Mouse (Mus musculus) embryonic facial prominence, embryonic 13.5 days (tissue): ENCODE data around the gene Arl1. TPM values are rescaled to one million over a fixed set of nuclear protein-coding genes. Genes with fewer than 3 reads are reported as not detected.

ENCODE experiments used
- ATAC-seq: fragments of 200-750 bp; cut with Nextera tagmentation; 2 replicates; pipeline ENCODE4 v1.8.0; 2017; ENCODE audit warnings: low read depth; ENCODE audit not compliant: insufficient number of reproducible peaks, insufficient read depth, low FRiP score, low TSS enrichment
- H3K27ac ChIP-seq: fragments of 300-500 bp; sonication (generic); 2 replicates; pipeline ENCODE4 v1.5.1; 2015; ENCODE audit warnings: moderate library complexity, mild to moderate bottlenecking, inconsistent platforms
- H3K27me3 ChIP-seq: fragments of 300-500 bp; sonication (generic); 2 replicates; pipeline ENCODE4 v1.6.1; 2015; ENCODE audit warnings: mild to moderate bottlenecking, inconsistent platforms
- H3K36me3 ChIP-seq: fragments of 300-500 bp; sonication (generic); 2 replicates; pipeline ENCODE4 v1.6.1; 2015; ENCODE audit warnings: mild to moderate bottlenecking, inconsistent platforms
- H3K4me1 ChIP-seq: fragments of 300-500 bp; sonication (generic); 2 replicates; pipeline ENCODE4 v1.6.1; 2015; ENCODE audit warnings: inconsistent platforms
- H3K4me2 ChIP-seq: fragments of 300-500 bp; sonication (generic); 2 replicates; pipeline ENCODE4 v1.6.1; 2015; ENCODE audit warnings: moderate library complexity, mild to moderate bottlenecking, inconsistent platforms
- H3K4me3 ChIP-seq: fragments of 300-500 bp; sonication (generic); 2 replicates; pipeline ENCODE4 v1.5.1; 2015; ENCODE audit warnings: mild to moderate bottlenecking, inconsistent platforms
- H3K9ac ChIP-seq: fragments of 300-500 bp; sonication (generic); 2 replicates; pipeline ENCODE4 v1.6.1; 2015; ENCODE audit warnings: mild to moderate bottlenecking, inconsistent platforms
- H3K9me3 ChIP-seq: fragments of 300-500 bp; sonication (generic); 2 replicates; pipeline ENCODE4 v1.6.1; 2016; ENCODE audit warnings: inconsistent platforms
- WGBS: fragments of 180-500 bp; shearing (Covaris S2); methylation state at CpG from one replicate; pipeline ENCODE4 v1.1.7; 2015; ENCODE audit warnings: mixed read lengths; 5-methylcytosine and 5-hydroxymethylcytosine counted together
- polyA plus RNA-seq: library from polyadenylated mRNA; unstranded; fragments of >200 nt; fragmentation: Nextera tagmentation; extraction: Ambion mirVana; gene quantifications from 2 replicates; pipeline ENCODE4 v1.2.1, GENCODE M21; 2015

The Arl1 gene
- polyA plus RNA-seq, result 206 and 214 TPM in 2 replicates

DNA sequence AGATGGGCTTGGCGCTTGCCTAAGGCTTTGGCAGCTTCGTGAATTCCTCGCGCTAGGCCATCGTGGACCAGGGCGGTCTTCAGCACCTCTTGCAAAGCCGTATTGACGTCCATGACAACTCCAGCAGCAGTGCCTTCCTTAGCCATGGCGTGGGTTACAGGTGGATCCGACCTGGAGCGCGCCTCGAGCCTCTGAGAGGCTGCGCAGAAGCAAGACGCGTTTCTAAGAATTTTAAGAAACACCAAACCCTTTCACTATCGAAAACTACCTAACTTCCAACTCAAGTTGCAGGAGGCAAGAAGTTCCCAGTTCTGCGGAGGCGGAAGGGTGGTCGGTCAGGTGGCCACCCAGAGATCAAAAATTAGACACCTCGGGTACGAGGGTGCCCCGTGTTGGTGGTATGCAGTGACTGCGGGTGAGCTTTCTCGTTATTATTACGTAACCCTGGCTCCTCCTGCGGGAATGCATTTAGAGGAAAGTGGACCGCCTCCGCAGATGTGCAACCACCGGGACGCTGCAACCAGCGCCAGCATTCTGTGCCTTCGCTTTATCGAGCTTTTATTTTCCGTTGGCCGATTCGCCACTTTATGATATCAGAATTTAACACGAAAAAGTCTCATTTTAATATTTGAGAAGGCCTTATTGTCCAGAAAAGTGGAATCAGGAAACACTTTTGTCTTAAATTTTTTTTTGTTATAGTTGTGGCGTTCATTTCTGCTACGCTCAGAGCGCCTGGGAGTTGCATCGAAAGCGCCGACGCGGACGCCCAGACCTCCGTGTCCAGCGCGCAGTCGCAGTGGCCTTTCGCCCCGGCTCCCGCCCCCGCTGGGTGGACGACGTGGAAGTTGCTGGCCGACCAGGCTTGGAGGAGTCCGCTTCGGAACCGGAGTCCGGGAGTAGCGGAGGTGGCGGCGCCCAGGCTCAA lies at the start of gene Arl1:
TSS of gene Arl1 (plus strand) at position 288 of the 925 bp plus-strand sequence.
- Histone ChIP-seq H3K9ac (peak within 1 kb of the TSS; percentile 95), H3K9me3 (no peaks in the 10 kb centered on the region), H3K4me2 (peak within 1 kb of the TSS; percentile 85), H3K27me3 (no peaks in the 10 kb centered on the region), H3K36me3 (0 out of 2 replicates have a peak, but pooled peaks cover 1% of the 10 kb centered on the region), H3K27ac (peak within 1 kb of the TSS; percentile 84), H3K4me1 (peaks cover 14% of the 10 kb centered on the region), H3K4me3 (peak within 1 kb of the TSS; percentile 97)
- under 1% methylated on average over 65 of the region's 65 CpGs for WGBS
- peak; percentile 93 for ATAC-seq

DNA sequence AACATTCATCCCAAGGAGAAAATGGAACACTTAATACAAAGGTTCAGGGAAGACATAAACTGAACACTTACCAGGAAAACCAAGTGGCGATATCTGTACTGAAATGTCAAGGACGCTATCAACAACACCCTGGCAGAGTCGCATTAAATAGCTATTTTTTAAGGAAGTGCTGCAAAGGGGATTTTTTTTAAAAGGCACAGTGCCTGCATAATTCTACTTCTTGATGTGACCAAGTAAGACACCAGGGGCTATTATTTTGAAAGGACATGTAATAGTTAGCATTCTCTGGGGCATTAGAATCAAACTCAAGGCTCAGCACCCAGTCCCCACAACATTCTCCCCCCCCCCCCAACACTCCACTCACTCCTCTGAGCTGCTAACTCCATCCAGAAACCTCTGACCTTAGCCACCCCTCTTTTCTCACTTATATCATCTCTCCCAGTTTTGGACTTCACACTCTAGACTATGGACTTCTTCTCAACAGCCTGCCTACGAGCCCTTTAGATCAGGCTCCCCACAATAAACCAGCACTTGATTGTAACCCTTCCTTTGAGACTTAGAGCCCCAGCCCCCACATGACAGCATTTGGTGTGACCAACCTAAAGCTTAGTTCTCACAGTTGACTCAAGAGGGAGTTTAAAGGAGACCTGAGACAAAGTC lies 47.6 kb upstream of the Arl1 start:
- H3K4me1 ChIP-seq, result no peaks in the 10 kb centered on the region
- 82% methylated on average over 4 of the region's 4 CpGs for WGBS
- no peaks in the 10 kb centered on the region for H3K27me3 ChIP-seq
- no peak overlapping the region for H3K9ac ChIP-seq
- no peak overlapping the region for H3K27ac ChIP-seq
- no peak for ATAC-seq
- H3K9me3 ChIP-seq, result no peaks in the 10 kb centered on the region
- H3K36me3 ChIP-seq, result no peaks in the 10 kb centered on the region
- no peak overlapping the region for H3K4me3 ChIP-seq
- H3K4me2 ChIP-seq, result no peak overlapping the region

GRCm38 (mm10) chr10:88684925-88685324 lies 45.7 kb upstream of the Arl1 start, which contains the start of gene Spic:
Gene Spic, minus strand, starts transcription at chr10:88685015.
- no peak within 1 kb of the TSS for H3K4me3 ChIP-seq
- H3K36me3 ChIP-seq, result no peaks in the 10 kb centered on the region
- H3K9ac ChIP-seq, result no peak within 1 kb of the TSS
- H3K27me3 ChIP-seq, result no peaks in the 10 kb centered on the region
- no peaks in the 10 kb centered on the region for H3K9me3 ChIP-seq
- 76% methylated on average over 5 of the region's 5 CpGs for WGBS
- no peak within 1 kb of the TSS for H3K27ac ChIP-seq
- ATAC-seq, result no peak
- H3K4me1 ChIP-seq, result no peaks in the 10 kb centered on the region
- H3K4me2 ChIP-seq, result no peak within 1 kb of the TSS

DNA sequence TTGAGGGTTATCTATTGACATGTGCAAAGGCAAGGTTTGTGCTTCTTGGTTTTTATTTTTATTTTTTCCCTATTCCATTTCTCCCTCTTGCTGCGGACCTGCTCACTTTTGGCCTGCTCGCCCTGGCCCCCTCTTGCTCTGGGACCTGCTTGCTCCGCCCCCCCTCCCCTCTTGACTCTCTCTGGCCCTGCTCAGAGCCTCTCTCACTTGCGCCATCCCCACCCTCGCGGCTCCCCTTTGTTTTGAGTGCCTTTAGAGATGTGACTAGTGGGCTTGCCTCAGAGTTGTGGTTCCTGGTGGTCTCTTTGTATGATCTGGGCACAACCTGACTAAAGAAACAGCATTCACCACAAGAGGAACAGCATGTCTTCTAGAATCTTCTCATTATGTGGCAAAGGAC lies 29.7 kb upstream of the Arl1 start:
- H3K27me3 ChIP-seq, result no peaks in the 10 kb centered on the region
- H3K4me3 ChIP-seq, result no peak overlapping the region
- H3K4me2 ChIP-seq, result no peak overlapping the region
- H3K36me3 ChIP-seq, result no peaks in the 10 kb centered on the region
- ATAC-seq, result no peak
- H3K4me1 ChIP-seq, result no peaks in the 10 kb centered on the region
- H3K9ac ChIP-seq, result no peak overlapping the region
- no peaks in the 10 kb centered on the region for H3K9me3 ChIP-seq
- whole genome bisulfite sequencing, result 76% methylated on average over 6 of the region's 6 CpGs
- H3K27ac ChIP-seq, result no peak overlapping the region

DNA sequence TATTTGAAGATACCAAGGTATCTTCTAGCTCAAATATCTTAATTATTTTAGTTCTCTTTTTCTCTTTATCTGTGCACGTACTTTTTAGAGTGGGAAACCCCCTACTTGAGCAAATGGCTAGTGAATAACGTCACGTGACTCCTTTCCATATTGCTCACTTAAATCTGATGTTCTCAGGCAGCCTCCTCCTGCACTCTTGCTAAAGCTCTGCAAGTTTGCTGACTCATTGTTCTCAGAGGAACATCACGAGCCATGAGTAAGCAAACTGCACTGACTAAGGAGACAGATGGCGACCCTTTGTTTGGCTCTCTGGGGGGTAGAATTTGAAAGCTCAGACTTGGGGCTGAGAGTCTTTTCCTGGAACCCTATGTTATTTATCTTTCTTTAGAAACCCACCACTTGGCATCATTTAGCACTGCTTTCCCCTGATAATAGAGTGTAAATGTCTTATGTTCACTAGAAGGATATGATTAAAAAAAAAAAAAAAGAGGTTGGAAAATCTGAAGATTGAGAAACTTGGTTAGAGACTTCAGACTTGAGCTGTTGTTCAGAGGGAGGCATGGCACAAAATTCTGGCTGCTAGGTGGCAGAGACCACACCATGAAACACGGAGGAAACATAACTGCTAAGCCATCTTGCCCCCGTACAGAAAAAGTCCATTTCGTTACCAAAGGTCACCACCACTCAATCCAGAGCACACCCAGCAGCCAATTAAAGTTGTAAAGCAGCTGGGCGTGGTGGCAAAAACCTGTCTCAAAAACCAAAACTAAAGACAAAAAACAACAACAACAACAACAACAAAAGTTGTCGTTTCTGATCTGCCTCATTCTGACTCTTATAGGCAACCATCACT lies 21.8 kb upstream of the Arl1 start:
- Histone ChIP-seq H3K9me3 (no peaks in the 10 kb centered on the region), H3K4me1 (no peaks in the 10 kb centered on the region), H3K4me3 (no peak overlapping the region), H3K4me2 (no peak overlapping the region), H3K27ac (no peak overlapping the region), H3K9ac (no peak overlapping the region), H3K27me3 (no peaks in the 10 kb centered on the region), H3K36me3 (no peaks in the 10 kb centered on the region)
- ATAC-seq, result no peak
- 65% methylated on average over 10 of the region's 10 CpGs for WGBS

- 79% methylated on average over 6 of the region's 6 CpGs for WGBS
- Histone ChIP-seq H3K9ac (no peak overlapping the region), H3K4me2 (no peak overlapping the region), H3K4me3 (no peak overlapping the region), H3K27ac (no peak overlapping the region), H3K27me3 (no peaks in the 10 kb centered on the region), H3K36me3 (no peaks in the 10 kb centered on the region), H3K9me3 (no peaks in the 10 kb centered on the region), H3K4me1 (no peaks in the 10 kb centered on the region)
- no peak for ATAC-seq
Measured at GRCm38 (mm10) chr10:88712359-88712758, 18.3 kb upstream of the Arl1 start.

- Histone ChIP-seq H3K27me3 (no peaks in the 10 kb centered on the region), H3K9me3 (no peaks in the 10 kb centered on the region), H3K36me3 (no peaks in the 10 kb centered on the region), H3K4me3 (no peak overlapping the region), H3K4me1 (no peaks in the 10 kb centered on the region), H3K4me2 (no peak overlapping the region), H3K9ac (no peak overlapping the region), H3K27ac (no peak overlapping the region)
- 86% methylated on average over 4 of the region's 4 CpGs for WGBS
- ATAC-seq, result no peak
Measured at GRCm38 (mm10) chr10:88714744-88715143, 15.9 kb upstream of the Arl1 start.

GRCm38 (mm10) chr10:88715621-88716020 lies 15.0 kb upstream of the Arl1 start:
- Histone ChIP-seq H3K4me1 (no peaks in the 10 kb centered on the region), H3K36me3 (no peaks in the 10 kb centered on the region), H3K4me2 (no peak overlapping the region), H3K9ac (no peak overlapping the region), H3K27ac (no peak overlapping the region), H3K9me3 (no peaks in the 10 kb centered on the region), H3K4me3 (no peak overlapping the region), H3K27me3 (no peaks in the 10 kb centered on the region)
- ATAC-seq, result no peak
- 74% methylated on average over 6 of the region's 6 CpGs for WGBS

GRCm38 (mm10) chr10:88716986-88717755 lies 13.5 kb upstream of the Arl1 start:
- Histone ChIP-seq H3K4me1 (no peaks in the 10 kb centered on the region), H3K9ac (no peak overlapping the region)
- ATAC-seq, result no peak

DNA sequence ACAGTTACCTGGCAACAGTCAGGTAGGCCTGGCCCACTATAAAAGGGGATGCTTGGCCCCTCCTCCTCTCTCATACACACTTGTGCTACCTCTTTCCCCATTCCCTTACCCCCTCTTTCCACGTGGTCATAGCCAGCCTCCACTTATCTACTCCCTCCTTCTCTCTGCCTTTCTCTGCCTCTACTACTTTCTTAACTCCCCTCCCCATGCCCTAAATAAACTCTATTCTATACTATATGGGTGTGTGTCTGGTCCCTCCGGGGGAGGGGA lies 13.0 kb upstream of the Arl1 start:
- no peak overlapping the region for H3K9ac ChIP-seq
- 42% methylated on average over 2 of the region's 2 CpGs for WGBS
- no peaks in the 10 kb centered on the region for H3K9me3 ChIP-seq
- H3K27ac ChIP-seq, result no peak overlapping the region
- H3K4me3 ChIP-seq, result no peak overlapping the region
- H3K4me2 ChIP-seq, result no peak overlapping the region
- H3K36me3 ChIP-seq, result no peaks in the 10 kb centered on the region
- H3K27me3 ChIP-seq, result no peaks in the 10 kb centered on the region
- no peaks in the 10 kb centered on the region for H3K4me1 ChIP-seq
- ATAC-seq, result no peak

More at GRCm38 (mm10) chr10:88716986-88717755, 13.5 kb upstream of the Arl1 start:
- Histone ChIP-seq H3K9me3 (no peaks in the 10 kb centered on the region), H3K27ac (no peak overlapping the region), H3K27me3 (no peaks in the 10 kb centered on the region), H3K4me2 (no peak overlapping the region), H3K4me3 (no peak overlapping the region), H3K36me3 (no peaks in the 10 kb centered on the region)
- WGBS, result 45% methylated on average over 13 of the region's 13 CpGs

DNA sequence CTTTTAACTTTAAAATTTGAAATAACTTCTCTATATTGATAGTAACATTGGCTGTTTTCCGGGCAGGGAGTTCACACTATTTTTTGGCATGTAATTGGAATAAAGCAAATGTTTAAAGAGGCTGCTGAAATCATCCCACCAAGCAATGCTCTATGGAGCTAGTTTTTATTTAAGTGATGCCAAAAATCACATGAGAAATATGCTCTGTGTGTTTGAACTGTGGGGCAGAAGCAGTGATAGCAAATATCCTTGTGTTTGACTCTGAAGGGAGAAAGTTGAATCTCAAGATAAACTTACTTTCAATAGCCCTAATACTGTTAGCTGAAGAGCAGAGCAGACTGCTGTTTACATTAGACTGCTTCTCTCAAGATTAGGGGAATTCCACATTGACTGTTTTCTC lies 11.0 kb upstream of the Arl1 start:
- no peak overlapping the region for H3K9ac ChIP-seq
- H3K4me2 ChIP-seq, result no peak overlapping the region
- 75% methylated on average over 1 of the region's 1 CpGs for WGBS
- no peaks in the 10 kb centered on the region for H3K4me1 ChIP-seq
- no peak overlapping the region for H3K4me3 ChIP-seq
- no peaks in the 10 kb centered on the region for H3K36me3 ChIP-seq
- H3K27ac ChIP-seq, result no peak overlapping the region
- no peaks in the 10 kb centered on the region for H3K27me3 ChIP-seq
- ATAC-seq, result no peak
- H3K9me3 ChIP-seq, result no peaks in the 10 kb centered on the region
